Mouse (Mus musculus): Measurements from ENCODE around the gene Ddr1.
"Not testable (repeated sequence)": the region's sequence is repeated elsewhere in the genome, so short reads cannot be mapped to it uniquely, and the experiment has no call there.

Ddr1 gene

GRCm38 (mm10) chr17:35704621-35705464 lies at the start of gene Ddr1:
Gene Ddr1, minus strand, starts transcription at chr17:35704621.
- DNase-seq (ENCODE audit: inconsistent ontology term): peak; percentile 97

GRCm38 (mm10) chr17:35753668-35754067 lies 49.2 kb upstream of the Ddr1 start:
- no peak for DNase-seq (ENCODE audit: inconsistent ontology term)

DNA sequence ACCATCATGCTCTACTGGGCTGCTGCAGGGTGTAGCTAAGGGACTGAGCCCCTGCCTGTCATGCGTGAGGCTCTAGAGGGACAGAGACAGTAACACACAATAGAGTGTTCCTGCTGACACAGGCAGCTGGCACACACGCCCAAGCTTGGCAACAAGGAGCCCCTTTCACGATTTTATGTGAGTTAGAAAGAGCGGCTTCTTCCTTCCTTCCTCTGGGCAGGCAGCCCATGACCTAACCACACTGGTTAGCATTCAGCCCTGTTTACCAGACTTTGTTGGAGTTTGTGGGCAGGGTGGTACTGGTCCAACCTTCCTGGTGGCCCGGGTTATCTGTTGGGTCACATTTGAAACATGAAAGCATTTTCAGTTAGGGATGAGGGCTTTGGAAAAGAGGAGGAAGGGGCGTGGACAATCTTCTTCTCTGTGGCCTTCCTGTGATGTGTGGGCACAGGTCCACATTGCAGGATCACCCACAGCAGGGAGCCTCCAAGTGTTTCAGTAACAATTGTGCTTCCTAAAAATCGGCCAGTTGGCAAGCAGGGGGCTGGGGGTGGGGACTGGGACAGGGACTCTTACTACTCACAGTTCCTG lies 47.9 kb upstream of the Ddr1 start:
- DNase-seq (ENCODE audit: inconsistent ontology term): peak; percentile 94

- no peak for DNase-seq (ENCODE audit: inconsistent ontology term)
These were observed 45.3 kb upstream of the Ddr1 start for GRCm38 (mm10) chr17:35749685-35750084.

DNA sequence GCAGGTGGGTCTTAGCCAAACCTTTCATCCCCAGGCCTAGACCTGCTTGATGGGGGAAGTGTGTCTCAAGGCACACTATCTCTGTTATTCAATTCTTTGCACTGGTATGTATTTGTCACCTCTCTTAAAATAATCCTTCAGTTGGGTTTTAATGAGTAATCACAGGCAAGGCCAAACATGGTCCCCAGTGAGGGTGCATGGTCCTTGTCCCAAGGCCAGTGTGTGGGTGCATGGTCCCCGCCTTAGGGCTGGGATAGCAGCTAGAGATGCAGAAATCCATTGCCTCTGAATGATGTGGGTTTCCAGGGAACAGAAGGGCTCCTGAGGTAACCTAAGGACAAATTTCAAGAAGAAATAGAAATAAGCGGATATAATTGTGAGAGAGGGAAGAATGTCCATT lies 39.9 kb upstream of the Ddr1 start:
- no peak for DNase-seq (ENCODE audit: inconsistent ontology term)

GRCm38 (mm10) chr17:35742948-35743347 lies 38.5 kb upstream of the Ddr1 start:
- DNase-seq (ENCODE audit: inconsistent ontology term): no peak

GRCm38 (mm10) chr17:35741589-35742226 lies 37.3 kb upstream of the Ddr1 start:
- DNase-seq (ENCODE audit: inconsistent ontology term): no peak

- no peak for DNase-seq (ENCODE audit: inconsistent ontology term)
These were observed 36.0 kb upstream of the Ddr1 start for GRCm38 (mm10) chr17:35740276-35740880.

- DNase-seq (ENCODE audit: inconsistent ontology term): peak; percentile 72
These were observed 35.3 kb upstream of the Ddr1 start for GRCm38 (mm10) chr17:35739675-35740074.

DNA sequence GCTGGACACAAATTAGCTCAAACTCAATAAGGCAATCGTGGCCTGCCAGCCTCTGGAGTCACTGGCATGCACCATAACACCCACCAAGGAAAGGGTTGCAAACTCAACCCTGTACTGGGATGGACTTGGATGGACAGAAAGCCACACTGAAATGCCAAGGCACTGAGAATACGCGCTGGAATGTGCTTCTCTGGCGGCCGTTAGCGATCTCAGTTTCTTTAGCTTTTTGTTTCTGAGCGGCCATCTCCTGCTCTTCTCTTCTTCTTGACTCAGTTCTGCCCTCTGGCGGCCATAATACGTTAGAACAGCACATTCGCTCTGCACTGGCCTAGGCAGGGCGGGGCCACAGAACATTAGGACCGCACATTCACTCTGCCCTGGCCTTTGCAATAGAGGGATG lies 33.3 kb upstream of the Ddr1 start:
- DNase-seq (ENCODE audit: inconsistent ontology term): peak; percentile 94

- DNase-seq (ENCODE audit: inconsistent ontology term): peak; percentile 82
These were observed 32.0 kb upstream of the Ddr1 start for GRCm38 (mm10) chr17:35736280-35736960.

- DNase-seq (ENCODE audit: inconsistent ontology term): no peak
These were observed 30.1 kb upstream of the Ddr1 start for GRCm38 (mm10) chr17:35734478-35734877.

GRCm38 (mm10) chr17:35733398-35733797 lies 29.0 kb upstream of the Ddr1 start:
- DNase-seq (ENCODE audit: inconsistent ontology term): no peak

DNA sequence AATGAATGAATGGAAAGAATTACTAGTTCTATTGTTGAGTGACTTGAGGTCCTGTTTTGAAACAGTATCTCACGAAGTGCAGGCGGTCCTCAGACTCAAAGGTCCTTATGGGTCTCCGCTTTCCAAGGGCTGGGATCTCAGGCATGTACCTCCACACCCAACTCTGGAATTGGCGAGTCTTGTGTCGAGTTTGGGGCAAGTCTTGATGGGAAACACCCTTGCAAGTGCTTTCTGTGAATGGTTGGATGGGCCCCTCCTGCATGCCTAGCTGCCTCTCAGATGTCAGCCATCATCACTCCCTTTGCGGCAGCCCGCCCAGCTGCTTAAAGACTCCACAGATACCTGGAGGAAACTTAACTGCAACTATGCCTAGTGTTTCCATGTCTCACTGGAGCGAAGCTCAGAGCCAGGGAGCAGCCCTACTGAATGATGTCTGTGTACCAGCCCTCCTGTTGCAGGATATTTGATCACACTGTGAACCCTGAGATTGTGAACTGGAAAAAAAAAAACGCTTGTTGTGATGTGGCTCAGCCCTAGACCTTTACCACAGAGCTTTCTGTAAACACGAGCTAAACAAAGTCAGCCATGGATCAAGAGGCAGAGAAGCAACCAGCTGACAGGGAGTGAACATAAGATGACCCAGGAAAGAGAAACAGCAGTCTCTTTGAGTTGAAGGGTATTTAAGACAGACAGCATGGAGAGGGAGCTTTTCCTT lies 27.2 kb upstream of the Ddr1 start:
- no peak for DNase-seq (ENCODE audit: inconsistent ontology term)

DNA sequence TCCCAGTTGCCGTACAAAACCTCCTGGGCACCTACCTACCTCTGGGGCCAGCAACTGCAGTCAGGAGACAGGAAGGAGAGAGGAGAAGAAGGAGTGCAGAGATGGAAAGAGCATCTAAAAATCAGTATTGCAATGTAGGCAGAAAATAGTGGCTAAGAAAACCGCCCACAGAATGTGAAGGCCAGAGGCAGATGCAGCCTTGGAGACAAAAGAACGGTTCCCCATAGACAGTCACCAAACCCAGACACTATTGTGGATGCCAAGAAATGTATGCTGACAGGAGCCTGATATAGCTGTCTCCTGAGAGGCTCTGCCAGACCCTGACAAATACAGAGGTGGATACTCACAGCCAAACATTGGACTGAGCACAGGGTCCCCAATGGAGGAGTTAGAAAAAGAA lies 25.7 kb upstream of the Ddr1 start:
- DNase-seq (ENCODE audit: inconsistent ontology term): not testable (repeated sequence)

- DNase-seq (ENCODE audit: inconsistent ontology term): no peak
These were observed 24.4 kb upstream of the Ddr1 start for GRCm38 (mm10) chr17:35728821-35729220.

DNA sequence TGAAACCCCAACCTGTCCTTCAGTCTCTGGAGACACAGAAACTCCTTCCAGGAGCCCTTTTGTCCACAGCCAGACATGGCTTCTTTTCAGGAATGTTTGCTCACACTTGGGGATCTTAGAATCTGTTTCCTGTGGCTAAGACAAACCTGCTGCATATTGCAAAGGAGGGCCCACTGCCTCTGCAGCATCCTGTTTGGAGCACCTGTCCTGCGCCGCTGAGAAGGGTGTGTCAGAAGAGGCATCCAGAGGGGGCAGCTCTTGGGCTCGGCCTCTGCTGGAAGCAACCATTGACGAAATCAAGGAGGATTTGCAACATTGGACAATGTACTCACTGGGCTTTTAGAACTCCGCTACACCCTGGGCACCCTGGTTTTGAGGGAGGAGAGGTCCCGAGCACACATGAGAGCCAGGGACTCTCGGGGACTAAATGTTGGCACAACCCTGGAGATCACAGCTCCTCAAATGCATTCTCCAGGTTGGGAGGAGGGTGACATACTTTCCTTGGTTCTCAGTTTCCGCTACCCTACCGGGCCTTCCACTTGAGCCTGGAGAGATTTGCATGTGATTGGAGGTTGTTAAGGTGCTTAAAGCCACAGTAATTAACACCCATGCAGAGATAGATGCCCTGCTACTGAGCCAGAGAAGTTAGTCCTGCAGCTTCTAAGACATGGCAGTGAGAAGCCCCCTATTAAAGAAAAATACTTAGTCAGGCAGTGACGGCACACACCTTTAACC lies 23.2 kb upstream of the Ddr1 start:
- no peak for DNase-seq (ENCODE audit: inconsistent ontology term)

DNA sequence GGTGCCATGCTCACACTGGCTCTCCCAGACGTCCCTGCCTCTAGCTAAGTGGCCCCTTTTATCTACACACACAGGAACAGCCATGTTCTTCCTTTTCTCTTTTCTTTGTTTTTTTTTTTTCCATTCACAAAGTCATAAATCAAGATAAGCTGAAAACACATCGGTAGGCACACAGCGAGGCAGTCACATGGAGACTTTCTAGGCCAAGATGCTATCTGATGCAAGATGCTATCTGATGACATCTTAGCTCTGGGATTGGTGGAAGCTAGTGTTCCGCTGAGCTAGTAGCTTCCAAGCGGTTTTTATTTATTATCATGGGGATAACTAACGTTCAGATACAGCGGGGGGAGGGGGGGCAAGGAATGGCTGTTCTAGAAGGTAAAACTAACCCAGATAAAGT lies 22.6 kb upstream of the Ddr1 start:
- DNase-seq (ENCODE audit: inconsistent ontology term): no peak

- peak; percentile 97 for DNase-seq (ENCODE audit: inconsistent ontology term)
These were observed 21.1 kb upstream of the Ddr1 start for GRCm38 (mm10) chr17:35725286-35726232.
